Mouse (Mus musculus) heart, adult 9 months (tissue): ENCODE measurements around the gene Rabgef1.

Experiments
- DNase-seq, 2 experiments: peaks; one replicate each; pipeline ENCODE4 v3.0.0; 2022; ENCODE audit warnings: low spot score in 2 of 2

The Rabgef1 gene

DNA sequence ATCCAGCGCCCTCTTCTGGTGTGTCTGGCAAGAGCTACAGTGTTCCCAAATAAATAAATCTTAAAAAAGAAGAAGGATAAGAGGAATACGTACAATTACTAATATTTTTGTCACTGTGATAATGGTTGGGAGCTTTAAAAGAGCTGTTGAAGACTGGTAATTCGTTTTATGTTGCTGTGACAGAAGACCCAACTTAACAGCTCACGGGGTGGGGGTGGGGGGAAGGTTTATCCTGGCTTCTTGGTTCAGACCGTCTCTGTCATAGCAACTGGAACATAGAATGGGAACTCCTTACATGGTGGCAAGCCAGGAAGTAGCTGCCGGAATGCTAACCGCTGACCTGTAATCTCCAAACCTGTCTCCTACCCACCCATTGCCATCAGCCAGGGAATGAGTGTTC, 45.2 kb downstream of the Rabgef1 start, which contains the start of gene Tmem248:
Gene Tmem248 (plus strand): TSS at position 301 of the 400 bp plus-strand sequence.
- no peak for DNase-seq

DNA sequence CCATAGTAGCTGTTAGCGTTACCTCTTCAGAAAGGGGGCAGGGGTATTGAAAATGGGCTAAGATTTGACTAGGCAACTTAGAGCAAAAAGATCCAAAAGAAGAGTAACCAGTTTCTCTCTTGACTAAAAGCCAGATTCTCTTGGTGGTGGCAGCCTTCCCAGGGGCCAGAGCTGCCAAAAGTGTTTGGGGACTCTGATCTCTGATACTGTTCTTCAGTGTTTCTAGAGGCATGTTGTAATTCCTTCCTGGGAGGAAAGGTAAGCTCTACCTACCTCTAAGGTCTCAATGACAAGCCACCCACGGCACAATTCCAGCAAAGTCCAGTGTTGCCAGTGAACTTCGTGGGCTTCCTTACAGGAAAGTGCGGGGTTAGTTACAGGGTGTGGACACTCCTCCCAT, 45.8 kb downstream of the Rabgef1 start:
- no peak for DNase-seq

DNA sequence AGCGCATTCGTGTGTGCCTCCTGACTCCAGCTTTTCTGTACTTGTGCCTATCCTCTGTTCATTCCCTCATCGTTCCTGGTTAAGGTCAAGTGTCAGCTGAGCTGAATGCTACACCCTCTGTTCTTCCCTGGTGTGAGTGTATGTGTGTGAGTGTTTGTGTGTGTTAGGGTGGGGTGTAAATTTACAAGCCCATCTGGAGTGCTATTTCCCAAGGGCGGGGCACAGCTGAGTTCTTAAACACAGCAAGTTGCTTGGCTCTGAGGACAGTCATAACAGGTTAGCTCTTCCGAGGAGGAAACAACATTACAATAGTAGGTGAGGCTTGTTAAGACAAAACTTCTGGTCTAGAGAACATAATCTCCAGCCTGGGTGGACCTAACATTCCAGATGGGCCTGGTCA, 46.7 kb downstream of the Rabgef1 start:
- no peak for DNase-seq

DNA sequence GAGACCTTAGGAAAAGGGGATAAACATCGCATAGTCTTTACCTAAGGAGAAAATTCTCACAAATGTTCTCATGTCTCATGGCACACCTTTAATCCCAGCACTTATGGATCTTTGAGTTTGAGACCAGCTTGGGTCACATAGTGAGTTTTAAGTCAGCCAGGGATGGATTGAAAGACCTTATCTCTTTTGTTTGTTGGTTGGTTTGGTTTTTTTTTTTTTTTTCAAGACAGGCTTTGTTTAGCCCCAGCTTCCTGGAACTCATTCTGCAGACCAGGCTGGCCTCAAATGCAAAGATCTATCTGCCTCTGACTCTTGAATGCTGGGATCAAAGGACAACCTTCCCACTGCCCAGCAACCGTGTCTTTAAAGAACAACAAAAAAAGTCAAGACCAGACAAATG, 49.7 kb downstream of the Rabgef1 start:
- DNase-seq, result no peak

DNA sequence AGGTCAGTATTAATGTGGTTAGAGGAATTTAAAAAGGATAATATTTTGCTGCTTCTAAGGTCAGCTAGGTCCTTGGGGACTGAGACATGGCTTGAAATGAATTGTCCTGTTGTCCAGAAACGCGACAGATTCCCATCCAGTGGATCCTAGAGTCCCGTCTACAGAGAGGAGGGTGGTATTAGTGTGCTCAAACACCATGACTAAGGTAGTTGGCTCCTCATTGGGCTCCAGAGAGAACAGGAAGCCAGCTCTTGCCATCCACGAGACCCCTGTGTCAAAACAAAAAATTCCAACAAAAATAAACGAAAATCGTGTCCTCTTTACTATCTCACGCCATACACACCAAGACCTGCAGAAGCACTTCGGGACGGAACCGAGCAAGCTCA, 50.2 kb downstream of the Rabgef1 start:
- no peak for DNase-seq

DNA sequence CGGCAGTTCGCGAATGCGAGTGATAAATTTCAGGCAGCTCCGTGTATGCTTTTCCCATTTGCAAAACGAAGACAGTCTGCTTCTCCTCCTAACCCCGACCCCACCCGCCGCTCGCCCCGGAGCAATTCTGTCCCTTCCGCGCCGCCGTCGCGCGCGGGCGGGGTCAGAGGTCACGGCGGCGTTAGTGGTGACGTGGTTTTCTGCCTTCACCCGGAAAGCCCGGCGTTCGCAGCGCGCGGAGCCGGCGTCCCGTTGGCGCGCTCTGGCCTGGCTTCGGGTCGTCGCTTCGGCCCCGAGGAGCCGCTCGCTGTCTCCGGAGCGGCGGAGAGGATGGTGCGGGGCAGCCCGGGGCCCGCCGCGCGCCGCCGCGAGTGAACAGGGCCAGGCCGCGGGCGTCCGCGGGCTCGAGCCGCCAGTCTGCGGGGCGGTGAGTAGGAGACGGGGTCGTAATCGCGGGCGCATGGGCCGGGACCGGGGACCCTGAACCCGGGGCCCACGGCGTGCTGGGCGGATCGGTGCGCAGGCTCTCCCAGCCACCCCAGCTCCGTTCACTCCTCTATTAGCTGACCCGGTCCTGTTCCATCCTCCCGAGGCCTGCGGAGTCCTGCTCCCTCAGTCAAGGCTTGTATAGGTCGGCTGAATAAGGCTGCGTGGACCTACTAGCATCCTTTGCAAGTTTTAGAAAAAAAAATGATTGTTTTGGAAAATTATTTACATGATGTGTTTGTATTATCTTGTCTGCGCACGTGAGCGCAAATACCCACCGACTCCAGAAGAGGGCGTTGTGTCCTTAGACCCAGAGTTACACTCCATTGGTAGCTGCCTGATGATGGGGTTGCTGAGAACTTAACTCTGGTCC, 50.8 kb downstream of the Rabgef1 start:
- peak; percentile 93 for DNase-seq

DNA sequence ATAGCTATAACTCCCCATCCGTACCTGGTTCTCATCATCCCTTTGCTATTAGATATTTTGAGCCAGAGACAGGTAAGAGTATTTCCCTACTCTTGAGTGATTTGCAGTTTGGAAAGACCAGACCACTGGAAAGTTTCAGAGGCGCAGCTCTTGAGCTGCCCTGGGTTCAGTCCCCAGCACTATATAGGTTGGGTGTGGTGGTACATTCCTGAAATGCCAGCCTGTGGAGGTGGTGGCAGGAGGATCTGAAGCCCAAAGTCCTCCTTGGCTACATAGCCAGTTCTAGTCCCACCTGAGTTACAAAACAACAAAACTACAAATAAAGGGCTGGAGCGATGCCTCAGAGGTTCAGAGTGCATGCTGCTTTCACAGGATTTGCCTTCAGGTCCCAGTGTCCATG, 55.2 kb downstream of the Rabgef1 start:
- no peak for DNase-seq

DNA sequence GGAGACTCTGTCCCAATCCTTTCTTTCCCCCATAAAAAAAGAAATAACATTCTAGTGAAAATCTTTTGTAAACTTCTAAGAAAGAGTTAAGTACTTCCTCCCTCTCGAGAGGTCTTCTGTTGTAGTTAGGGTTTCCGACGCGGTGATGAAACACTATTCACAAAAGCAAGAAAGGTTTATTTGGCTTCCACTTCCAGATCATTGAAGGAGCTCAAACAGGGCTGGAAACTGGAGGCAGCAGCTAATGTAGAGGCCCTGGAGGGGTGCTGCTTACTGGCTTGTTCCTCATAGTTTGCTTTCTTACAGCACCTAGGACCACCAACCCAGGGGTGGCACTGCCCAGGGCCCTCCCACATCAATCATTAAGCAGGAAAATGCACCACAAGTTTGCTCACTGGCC, 56.5 kb downstream of the Rabgef1 start:
- DNase-seq, result no peak

DNA sequence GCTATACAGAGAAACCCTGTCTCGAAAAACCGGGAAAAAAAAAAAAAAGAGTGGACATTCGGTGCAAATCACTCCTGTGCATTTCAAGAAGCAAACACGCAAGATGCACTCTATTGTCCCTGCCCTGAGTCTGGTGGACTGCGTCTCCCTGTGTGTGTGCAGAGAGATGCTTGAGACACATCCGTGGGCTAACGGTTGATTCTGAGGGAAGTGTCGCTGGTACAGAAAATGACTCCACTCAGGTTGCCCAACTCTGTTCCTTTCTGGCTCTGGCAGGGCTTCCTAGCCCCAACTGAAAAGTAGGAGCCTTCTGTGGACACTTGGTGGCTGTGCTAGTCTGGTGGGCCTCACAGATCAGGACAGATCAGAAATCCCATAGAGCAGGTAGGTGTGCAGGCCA, 64.7 kb downstream of the Rabgef1 start:
- DNase-seq, result no peak

DNA sequence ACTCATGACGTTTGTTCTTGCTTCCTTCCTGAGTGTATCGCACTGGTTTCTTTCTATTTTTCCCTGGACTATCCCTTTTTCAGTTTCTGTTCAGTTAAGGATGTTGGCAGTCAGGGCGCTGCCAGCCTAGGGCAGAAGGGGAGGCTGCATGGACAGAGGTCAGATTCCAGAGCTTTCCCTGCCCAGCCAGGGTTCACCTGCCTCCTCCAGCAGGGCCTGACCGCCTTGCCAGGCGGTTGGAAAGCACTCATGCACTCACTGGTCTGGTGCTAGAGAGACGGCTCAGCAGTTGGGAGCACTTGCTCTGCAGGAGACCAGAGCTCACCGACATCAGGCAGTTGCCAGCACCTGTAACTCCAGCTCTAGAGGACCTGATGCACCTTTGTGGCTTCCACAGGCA, 67.6 kb downstream of the Rabgef1 start:
- DNase-seq, result no peak

DNA sequence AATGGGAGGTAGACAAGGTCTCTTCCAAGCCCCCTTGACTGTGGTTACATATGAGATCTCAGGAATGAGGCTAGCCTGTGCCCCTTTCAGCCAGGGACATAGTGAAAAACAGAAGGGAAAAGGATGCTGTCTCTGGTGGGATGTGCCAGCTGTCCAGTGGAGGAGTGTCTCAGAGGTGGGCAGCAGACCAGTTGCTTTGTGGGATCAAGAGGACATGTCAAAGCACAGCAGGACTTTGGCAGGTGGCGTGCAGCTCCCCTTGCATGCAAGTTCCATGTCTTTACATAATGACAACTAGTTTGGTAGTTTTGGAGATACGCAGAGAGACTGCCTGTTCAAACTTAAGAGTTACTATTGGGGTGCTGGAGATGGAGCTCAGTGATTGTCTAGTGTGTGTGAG, 68.3 kb downstream of the Rabgef1 start:
- DNase-seq, result no peak

DNA sequence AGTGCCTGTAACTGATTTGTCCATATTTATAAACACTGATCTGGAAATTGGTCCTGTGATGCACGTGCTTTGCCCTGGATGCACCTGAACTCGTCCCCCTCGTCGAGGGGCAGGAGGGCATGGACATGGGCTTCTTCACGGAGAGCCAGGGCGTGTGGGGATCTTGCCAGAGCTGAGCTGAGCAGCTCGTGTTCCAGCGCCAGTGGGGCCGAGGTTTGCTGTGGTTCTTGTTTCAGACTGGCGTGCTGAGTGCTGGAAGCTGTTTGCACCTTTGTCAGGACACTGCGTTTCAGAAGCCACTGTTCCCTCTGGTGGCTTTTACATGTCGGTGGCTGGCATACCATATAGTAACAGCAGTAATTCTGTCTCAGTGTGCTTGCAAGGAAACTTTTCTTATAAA, 69.8 kb downstream of the Rabgef1 start:
- no peak for DNase-seq

DNA sequence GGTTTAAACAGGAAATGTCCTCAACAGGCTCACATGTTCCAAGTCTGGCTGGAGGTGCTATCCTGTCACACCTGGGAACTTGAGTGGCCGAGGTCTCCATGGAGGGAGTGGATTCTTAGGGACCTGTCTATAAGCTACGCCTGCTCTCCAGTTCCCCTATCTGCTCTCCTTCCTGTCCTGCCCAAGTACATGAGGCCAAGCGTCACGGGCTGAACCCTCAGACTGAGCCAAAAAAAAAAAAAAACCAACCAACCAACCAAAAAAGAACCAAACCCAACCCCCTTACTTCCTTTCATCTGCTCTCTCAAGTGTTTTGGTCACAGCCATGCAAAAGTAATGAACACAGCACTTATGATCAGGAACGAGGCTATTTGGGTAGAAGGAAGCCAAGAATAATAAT, 76.2 kb downstream of the Rabgef1 start:
- no peak for DNase-seq

DNA sequence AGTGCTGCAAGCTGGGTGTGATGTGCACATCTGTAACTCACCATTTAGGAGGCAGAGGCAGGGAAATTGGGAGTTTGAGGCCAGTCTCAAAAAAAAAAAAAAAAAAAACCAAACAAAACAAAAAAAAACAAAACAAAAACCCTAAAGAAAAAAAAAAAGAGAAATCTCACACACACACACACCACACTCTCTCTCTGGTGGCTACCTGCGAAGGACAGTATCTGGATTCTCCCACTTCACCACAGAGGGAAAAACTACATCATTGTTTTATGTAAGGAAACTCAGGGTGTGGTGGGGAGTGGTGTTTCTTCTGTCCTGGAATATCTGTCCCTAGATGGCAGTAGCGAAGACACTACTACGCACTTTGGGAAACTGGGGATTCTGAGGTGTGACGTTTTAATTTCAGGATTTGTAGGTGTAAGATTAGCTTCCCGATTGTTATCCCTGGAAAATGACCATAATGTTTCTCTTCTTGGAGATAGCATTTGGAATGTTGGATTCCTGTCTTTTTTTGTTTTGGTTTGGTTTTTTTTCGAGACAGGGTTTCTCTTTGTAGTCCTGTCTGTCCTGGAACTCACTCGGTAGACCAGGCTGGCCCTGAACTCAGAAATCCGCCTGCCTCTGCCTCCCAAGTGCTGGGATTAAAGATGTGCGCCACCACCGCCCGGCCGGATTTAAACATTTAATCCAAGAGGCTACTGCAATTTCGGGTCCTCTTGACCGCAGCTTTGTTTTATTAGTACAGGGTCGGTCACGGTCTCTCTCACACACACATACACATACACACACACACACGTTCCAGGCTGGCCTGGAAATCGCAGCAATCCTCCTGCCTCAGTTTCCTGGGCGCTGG, 82.8 kb downstream of the Rabgef1 start:
- peak; percentile 58 to 63 for DNase-seq

DNA sequence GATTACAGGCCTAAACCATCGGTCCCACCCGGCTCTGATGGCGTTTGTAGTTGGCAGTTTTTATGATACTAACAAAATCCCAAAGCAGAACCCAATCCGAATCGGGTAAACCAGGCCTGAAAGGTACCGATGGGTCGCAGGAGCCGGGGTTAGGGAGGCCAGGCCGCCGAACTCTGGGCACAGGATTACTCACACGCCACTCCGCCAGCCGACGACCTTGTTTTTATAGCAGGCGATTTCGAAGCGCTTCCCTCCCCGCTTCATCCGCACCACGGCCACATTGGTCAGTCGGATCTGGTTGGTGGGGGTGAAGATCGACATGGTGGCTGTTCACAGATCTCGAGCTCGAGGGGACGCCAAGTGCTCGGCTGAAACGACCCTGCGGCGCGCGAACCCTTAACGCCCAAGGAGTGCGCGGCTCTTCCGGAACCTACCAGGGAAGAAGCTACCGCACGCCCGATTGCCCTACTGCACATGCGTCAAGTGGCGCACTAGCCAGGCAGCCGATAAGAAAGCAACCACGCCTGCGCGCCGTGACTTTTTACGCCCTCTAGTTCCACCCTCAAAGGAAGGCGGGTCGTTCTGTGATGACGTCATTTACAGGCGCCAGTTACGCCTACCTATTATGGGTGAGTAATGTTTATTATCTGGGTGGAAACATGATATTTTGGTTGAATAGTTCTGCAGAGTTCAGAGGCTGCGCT, 83.6 kb downstream of the Rabgef1 start, which contains the start of the genes Sbds and Tyw1:
Gene Sbds (minus strand): TSS at position 514 of the 704 bp plus-strand sequence.
Gene Tyw1 (plus strand): TSS at position 603 of the 704 bp plus-strand sequence.
- DNase-seq, result peak; percentile 98 to 99

DNA sequence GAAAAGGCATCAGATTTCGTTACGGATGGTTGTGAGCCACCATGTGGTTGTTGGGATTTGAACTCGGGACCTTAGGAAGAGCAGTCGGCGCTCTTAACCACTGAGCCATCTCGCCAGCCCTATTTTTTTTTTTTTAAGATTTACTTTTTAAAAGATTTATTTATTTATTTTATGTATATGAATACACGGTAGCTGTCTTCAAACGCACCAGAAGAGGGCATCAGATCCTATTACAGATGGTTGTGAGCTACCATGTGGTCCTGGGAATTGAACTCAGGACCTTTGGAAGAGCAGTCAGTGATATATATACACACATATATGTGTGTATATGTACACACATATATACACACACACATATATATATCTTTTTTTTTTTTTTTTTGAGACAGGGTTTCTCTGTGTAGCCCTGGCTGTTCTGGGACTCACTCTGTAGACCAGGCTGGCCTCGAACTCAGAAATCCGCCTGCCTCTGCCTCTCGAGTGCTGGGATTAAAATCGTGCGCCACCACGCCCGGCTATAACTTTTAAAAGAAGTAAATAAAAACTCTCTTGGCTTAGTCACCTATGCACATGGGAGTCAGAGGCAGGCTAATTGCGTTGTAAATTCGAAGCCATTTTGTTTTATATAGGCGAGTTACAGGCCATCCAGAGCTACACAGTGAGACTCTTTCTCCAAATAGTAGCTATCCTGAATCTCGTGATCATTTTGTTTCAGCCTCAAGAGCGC, 84.4 kb downstream of the Rabgef1 start:
- DNase-seq, result peak in 1 of 2 experiments; percentile 17

DNA sequence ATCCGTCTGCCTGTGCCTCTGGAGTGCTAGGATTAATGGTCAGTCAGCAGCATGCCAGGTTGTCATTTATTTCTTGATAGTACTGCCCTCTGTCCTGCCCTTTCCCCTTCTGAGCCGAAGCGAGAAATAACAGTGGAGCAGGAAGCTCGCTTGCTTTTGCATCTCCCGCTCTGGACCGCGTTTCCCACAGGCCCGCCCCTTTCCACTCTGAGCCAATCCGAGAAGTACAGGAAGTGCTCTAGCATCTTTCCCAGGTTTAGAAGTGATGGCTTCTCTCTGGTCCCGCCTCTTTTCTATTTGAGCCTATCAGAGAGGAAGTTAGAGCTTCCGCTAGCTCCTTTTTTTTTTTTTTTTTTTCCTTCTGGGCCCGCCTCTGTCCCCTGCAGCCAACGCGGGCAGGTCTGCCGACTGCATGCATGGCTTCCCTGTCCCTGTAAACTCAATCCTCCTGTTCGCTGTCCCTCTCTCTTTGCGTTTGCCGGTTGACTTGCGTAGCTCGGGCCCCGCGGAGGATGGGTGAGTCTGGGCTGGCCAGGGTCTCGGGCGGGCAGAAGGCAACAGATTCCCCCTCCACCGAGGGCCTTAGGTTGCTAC, 85.2 kb downstream of the Rabgef1 start:
- DNase-seq, result peak; percentile 97

DNA sequence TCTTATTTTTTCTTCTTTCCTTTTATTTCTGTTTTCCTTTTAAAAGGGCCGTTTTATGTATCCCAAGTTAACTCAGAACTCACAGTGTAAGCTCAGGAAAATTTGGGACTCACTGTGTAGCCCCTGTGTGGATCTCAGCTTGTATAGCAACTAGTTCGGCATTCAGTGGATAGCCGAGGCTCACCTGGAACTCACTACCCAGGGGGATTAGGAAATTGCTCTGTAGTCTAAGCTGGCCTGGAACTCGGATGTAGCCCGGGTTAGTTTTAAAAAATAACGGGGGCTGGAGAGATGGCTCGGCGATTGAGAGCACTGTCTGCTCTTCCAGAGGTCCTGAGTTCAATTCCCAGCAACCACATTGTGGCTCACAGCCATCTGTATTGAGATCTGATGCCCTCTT, 85.7 kb downstream of the Rabgef1 start:
- no peak for DNase-seq

DNA sequence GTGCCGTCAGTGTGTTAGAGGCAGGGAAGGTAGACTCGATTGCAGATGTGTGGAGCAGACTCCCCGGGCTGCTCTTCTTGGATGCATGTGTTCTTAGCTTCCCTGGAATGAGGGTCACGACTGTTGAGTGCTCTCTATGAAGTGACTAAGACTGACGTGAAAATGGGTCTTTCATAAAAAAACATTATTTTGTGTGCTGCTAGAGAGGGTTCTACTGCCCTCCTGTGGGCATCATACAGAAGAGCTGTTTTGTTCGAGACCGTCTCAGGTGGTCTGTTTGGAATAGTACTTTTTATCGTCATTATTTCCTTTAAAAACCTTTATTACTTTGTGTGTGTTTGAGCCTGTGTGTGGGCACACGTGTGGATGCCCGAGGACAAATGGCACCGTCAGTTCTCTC, 91.9 kb downstream of the Rabgef1 start:
- no peak for DNase-seq
